Comparison of ENCODE assay signal across 8 mouse cellular contexts in genomic region chr13:108158465-108159240, GRCm38 (mm10). TPM values are rescaled to one million over a fixed set of nuclear protein-coding genes. Genes with fewer than 3 reads are reported as not detected.
DNase-seq lines count a peak whose midpoint lies in the region; ATAC-seq lines count a peak whose summit lies in the region.

Gene Ndufaf2, minus strand, starts transcription at chr13:108158623.
Gene Ercc8, plus strand, starts transcription at chr13:108158731.

- peak; percentile 79 for DNase-seq in MEL-GATA-1-ER (ENCODE audit: extremely low read depth, low read depth)
- peak; percentile 97 for DNase-seq in cerebellum, adult 8-10 months
- peak; percentile 95 for DNase-seq in forelimb bud, embryonic 11.5 days (ENCODE audit: low read depth, low spot score)
- peak; percentile 92 for DNase-seq in layer of hippocampus, adult 9-10 months (ENCODE audit: low spot score)
- DNase-seq in ovary, postnatal 10 days (ENCODE audit: low spot score): peak; percentile 97
- peak; percentile 88 to 98 for DNase-seq in thymus, postnatal 10 days (ENCODE audit: low spot score in 2 of 2)

- no peaks in the 10 kb centered on the region for H3K9me3 ChIP-seq in lung, embryonic 16.5 days (ENCODE audit: control insufficient read depth, low read length)

- H3K4me1 ChIP-seq in lung, embryonic 16.5 days (replicated peaks; ENCODE audit: control insufficient read depth, insufficient read depth, low read length): peaks cover 13% of the 10 kb centered on the region

- H3K36me3 ChIP-seq in lung, embryonic 16.5 days (ENCODE audit: control insufficient read depth, insufficient read depth, low read length): no peaks in the 10 kb centered on the region; the same call in 1 of the 2 replicates

- 0 out of 2 replicates have a peak within 1 kb of the TSS, but pooled peaks have one; percentile 2 for H3K27ac ChIP-seq in lung, embryonic 16.5 days (ENCODE audit: low read length)

- peak within 1 kb of the TSS; percentile 80 for H3K9ac ChIP-seq in lung, embryonic 16.5 days (ENCODE audit: low read length)

- WGBS in lung, embryonic 16.5 days: under 1% methylated on average over 47 of the region's 47 CpGs

- peak within 1 kb of the TSS; percentile 94 for H3K4me3 ChIP-seq in lung, embryonic 16.5 days (ENCODE audit: low read length)

- H3K4me2 ChIP-seq in lung, embryonic 16.5 days (ENCODE audit: low read depth, low read length): peak within 1 kb of the TSS; percentile 93

- ATAC-seq in hematopoietic stem cell, adult 5-6 weeks (replicated peaks in 1 of 2; ENCODE audit: insufficient read depth in 1 of 2, low FRiP score in 2 of 2, low TSS enrichment in 1 of 2, low read depth in 1 of 2, poor library complexity in 2 of 2, severe bottlenecking in 2 of 2): peak; percentile 98 to 99
- ATAC-seq in lung, embryonic 16.5 days (ENCODE audit: low read depth): peak; percentile 99

- no peaks in the 10 kb centered on the region for H3K27me3 ChIP-seq in lung, embryonic 16.5 days (ENCODE audit: control insufficient read depth, insufficient read depth, low read depth, low read length)

RNA-seq across cellular contexts. Expression of gene Ndufaf2, which starts in this region (rescaled TPM):
- total RNA-seq in hematopoietic stem cell, adult 5-6 weeks (2017): 47.8 and 51.1 TPM in 2 replicates
- polyA plus RNA-seq in lung, embryonic 16.5 days (2015; fragmentation: Nextera tagmentation; extraction: Ambion mirVana): 61.8 and 62.7 TPM in 2 replicates

RNA-seq across cellular contexts. Expression of gene Ercc8, which starts in this region (rescaled TPM):
- 10.0 and 13.7 TPM in 2 replicates for total RNA-seq in hematopoietic stem cell, adult 5-6 weeks (2017)
- 14.1 and 15.3 TPM in 2 replicates for polyA plus RNA-seq in lung, embryonic 16.5 days (2015; fragmentation: Nextera tagmentation; extraction: Ambion mirVana)

Comparison
In these comparisons a context has a peak if more than half of its experiments do, and no peak if none do; other contexts are left out.
1. Peak in every context shown above with its lines: DNase-seq, ATAC-seq, H3K4me3 ChIP-seq and H3K27ac ChIP-seq.